Mouse (Mus musculus): ENCODE results near the gene Ap2m1.

Ap2m1 gene

DNA sequence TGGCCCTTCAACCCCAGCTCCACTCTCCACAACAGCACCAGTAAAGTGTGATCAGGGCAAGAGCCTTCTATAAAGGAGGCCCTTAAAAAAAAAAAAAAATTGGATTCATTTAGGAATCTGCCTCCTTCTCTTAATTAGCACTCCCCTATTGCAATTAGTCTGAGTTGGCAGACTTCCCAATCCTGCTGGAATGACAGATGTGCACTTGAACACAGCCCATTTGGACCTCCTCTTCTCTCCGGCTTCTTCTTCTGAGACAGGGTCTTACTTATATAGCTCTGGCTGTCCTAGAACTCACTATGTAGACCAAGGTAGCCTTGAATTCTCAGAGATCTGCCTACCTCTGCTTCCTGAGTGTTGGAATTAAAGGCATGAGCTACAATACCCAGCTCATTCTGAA, 5.9 kb upstream of the Ap2m1 start:
- DNase-seq (ENCODE audit: low read depth, low spot score), result no peak

DNA sequence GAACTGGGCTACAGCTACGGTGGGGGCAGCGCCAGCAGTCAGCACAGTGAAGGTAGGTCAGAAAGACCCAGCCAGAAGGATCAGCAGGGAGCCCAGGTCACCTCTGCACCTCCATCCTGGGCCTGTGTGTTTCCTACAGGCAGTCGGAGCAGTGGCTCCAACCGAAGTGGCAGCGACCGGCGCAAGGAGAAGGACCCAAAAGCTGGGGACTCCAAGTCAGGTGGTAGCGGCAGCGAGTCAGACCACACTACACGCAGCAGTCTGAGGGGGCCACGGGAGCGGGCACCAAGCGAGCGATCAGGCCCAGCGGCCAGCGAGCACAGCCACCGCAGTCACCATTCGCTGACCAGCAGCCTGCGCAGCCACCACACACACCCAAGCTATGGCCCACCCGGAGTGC, 4.3 kb upstream of the Ap2m1 start:
- DNase-seq (ENCODE audit: low read depth, low spot score), result no peak

DNA sequence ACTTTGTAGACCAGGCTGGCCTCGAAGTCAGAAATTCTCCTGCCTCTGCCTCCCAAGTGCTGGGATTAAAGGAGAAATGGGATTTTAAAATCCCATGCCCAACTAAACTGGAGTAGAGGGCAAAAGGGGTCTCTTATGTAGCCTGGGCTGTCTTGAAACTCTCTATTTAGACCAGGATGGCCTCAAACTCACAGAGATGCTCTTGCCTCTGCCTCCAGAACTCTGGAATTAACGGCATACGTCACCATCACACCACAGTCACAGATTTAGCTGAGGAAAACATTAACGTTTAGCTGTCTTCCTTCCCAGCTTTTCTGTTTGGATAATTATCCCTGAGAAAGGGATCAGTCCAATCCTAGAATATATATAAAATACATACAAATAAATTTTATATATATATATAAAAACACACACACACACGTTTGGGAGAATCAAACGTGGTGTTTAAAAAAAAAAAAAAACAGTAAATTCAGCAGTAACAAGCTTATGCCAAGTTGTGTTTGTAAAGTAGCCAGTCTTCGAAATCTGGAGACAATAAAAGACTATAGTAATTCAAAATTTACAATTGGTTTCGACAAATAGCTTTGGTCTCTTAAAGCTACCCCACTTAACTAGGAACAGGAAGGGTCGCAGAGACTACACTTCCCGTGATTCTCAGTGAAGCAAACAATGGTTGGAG, 522 bp upstream of the Ap2m1 start:
- no peak for DNase-seq (ENCODE audit: low read depth, low spot score)

DNA sequence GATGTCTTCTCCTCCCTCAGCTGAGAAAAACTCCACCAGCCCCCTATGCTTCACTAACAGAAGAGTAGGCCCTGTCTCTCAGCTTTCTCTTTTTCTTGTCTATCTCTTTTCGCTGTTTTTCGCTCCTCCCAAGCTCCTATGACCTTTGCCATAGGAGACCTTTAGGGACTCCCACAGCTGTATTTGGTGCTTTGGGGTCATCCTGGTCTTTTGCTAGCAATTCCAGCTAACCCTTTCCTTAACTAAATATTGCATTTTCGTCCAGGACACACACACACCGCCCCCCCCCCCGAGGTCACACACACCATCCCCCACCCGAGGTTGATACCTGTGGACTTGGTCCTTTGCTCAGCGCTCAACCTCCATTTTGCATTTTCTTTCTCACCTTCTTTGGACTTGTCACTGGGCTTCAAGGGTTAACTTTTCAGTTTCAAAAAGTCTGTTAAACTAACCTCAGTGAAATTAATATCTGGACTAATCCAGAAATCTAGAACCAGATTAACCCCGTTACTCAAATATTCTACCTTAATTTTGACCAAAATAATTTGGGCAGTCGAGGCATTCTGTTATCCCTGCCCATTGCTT, 895 bp downstream of the Ap2m1 start:
- DNase-seq (ENCODE audit: low read depth, low spot score), result no peak

DNA sequence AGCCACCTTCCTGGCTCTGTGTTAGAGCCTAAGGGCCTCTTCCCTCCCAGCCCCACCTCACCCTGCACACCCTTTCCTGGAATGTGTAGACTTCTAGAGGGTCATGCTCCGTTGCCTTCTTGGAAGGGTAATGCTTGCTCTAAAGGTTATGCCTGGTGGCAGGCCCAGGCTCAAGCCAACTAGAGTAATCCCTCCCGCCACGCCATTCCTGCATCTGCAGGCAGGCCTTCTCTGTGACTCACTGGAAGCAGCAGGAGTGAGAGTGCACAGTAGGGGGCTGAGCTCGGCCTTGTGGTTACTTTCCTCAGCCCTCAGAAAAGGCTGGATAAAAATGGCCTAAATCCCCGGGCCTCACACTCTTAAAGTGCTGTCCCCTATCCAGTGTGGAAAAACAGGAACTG, 1.8 kb downstream of the Ap2m1 start:
- DNase-seq (ENCODE audit: low read depth, low spot score), result no peak

DNA sequence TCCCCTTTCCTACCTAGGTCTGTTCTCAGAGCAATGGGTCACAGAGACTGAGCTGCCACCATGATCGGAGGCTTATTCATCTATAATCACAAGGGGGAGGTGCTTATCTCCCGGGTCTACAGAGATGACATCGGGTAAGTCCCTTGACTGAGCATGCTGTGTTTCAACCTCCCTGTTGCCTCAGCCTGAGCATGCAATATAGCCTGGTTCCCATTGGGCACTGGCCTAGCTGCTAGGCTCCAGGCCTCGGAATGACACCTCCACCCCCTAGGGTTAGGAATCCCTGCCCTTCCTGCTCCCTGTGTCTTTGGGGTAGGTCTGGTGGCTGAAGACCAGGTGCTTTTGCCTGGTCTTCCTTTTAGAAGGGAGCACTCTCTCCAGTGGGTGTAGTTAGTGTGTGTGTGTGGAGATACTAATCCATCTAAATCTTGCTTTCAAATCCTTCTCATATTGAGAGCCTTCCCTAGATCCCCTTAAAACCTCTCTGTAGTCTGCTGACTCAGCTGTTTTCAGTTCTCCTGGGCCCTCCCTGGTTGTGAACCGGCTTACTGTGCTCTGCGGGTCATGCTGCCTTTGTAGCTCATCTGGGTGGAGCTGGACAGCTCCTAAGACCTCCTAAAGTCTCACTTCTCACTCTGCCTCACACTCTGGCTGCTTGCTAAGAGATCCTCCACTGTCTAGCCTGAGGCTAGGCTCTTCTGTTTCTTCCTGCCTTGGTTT, 2.5 kb downstream of the Ap2m1 start:
- DNase-seq (ENCODE audit: low read depth, low spot score), result no peak

DNA sequence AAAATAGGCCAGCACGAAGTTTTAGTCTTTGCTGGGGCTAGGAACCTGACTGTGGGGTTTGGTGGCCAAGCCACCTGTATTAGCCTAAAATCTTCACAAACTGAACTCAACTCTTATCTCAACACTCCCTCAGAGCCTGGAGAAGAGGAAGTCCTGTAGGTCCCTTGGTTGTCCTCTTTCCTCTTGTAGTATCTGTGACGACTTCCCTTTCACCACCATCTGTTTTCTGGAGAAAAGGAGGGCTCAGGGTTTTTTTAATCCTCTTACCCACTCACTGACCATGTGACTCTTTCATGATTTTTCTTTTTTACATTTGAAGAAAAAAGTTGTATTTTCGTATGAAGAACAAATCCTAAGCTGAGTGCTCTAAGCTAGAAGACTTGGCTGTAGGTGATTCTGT, 4.4 kb downstream of the Ap2m1 start:
- DNase-seq (ENCODE audit: low read depth, low spot score), result no peak

DNA sequence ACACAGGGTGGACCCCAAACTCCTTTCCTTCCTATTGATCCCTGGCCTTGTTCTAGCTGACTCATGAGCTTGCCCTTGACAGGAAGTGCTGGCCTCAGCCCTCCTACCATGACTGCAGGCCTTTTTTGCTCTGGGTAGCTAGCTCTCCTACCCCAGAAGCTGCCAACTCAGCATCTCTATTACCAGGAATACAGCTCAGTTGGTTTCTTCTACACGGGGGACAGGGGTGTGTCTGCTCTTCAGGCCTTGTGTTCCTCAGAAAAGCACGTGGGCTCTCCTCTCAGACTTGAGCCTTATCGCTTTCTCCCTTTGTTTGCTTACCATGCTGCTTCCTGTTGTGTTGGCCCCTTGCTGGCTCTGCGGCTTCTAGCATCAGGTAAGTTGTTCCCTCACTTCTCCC, 5.2 kb downstream of the Ap2m1 start:
- DNase-seq (ENCODE audit: low read depth, low spot score), result no peak

DNA sequence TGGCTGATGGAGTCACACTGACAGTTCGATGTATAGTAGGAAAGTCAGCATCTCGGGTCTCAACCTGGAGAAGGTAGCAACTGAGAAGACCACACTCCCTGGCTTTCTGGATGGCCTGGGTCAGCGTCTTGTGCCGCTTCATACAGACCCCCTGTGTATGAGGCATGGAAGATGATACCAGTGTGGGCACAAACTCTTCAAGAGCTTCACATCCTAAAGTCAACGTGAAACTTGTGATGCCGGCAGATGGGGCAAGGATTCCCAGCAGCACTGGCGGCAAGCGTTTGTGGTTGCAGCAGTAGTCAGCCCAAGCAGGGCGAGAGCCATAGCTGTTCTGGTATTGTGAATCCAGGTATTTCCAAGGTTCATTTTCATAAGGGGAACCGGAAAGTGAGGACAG, 10.4 kb downstream of the Ap2m1 start:
- DNase-seq (ENCODE audit: low read depth, low spot score), result no peak

DNA sequence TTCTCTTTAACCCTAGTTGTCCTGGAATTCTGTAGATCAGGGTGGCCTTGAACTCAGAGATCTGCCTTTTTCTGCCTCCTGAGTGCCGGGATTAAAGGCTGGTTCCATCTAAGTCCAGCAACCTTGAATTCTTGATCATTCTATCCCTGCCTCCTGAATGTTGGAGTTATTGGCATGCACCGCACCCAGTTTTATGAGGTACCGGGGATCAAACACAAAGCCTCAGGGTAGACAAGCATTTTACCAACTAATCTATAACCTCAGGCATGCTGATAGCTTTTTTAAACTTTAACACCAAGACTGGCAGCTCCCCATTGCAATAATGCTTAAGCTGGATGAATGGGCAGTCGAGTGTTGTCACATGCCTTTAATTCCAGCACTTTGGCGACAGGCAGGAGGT, 12.1 kb downstream of the Ap2m1 start:
- DNase-seq (ENCODE audit: low read depth, low spot score), result no peak

DNA sequence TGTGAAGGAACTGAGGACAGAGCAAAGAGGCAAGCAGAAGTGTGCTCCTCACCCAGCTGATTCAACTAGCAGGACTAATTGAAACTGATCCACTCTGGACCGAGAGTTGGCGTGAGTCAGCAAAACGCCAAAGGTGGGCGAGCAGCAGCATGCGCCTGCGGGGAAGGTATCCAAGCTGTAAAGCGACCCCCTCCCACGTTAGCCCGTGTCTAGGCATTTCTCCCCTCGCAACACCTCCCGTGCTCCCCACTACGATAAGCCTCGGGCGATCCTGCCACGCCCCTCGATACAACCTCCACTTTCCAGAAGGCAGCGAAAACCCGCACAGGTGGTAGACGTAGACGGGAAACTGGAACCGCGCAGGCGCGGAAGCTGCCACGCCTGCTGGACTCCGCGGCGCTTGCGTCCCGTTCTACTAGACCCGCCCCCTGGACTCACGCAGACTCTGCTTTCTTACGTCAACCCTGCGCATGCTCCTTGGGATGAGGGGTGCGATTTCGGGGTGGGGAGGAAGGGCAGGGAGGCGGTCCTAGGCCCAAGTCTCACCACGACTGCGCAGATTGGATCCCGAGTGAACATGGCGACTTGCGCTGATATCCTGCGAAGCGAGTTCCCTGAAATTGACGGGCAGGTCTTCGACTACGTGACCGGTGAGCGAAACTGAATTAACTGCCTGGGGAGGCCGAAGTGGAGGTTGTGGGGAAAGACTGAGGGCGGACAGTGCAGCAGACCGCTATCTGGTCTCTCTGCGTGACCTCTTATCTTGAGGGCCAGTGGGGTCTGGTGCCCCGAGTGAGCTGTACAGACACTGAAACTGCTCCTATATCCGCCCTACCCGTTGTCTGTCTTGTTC, 13.0 kb downstream of the Ap2m1 start, which contains the start of gene Abcf3:
Abcf3 (plus strand) TSS at position 482 of the 853 bp plus-strand sequence.
- DNase-seq (ENCODE audit: low read depth, low spot score), result peak; percentile 99

DNA sequence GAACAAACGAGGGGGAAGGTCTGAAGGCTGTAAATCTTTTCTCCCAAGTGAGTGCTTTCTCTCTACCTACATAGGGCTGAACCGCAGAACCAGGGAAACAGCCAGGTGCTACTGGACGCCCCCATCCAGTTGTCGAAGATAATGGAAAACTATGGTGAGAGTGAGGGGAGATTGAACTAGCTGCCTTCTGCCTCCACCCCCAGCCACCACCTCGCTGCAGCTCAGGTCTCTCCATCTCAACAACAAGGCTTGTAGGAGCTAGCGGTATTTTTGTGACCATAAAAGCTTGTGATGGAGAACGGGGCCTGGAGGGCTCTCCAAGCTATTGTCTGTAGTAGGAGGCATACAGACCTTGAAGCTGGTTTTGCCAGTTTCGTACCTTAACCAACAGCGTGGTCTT, 13.9 kb downstream of the Ap2m1 start:
- DNase-seq (ENCODE audit: low read depth, low spot score), result no peak

DNA sequence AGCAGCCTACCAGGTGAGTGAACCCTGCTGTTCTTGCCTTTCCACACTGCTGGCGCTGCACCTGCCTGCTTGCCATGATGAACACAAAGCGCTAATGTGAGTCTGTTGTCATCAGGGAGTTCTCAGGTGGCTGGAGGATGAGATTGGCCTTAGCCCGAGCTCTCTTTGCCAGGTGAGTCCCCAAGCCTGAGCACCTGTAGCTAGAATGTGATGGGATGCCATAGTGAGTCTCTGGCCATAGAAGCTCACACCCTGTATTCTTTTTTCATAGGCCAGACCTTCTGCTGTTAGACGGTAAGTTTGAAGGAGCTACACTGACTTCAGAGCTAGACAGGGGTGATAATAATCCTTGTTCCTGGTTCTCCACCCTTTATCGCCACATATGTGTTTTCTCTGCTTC, 16.4 kb downstream of the Ap2m1 start:
- DNase-seq (ENCODE audit: low read depth, low spot score), result no peak

DNA sequence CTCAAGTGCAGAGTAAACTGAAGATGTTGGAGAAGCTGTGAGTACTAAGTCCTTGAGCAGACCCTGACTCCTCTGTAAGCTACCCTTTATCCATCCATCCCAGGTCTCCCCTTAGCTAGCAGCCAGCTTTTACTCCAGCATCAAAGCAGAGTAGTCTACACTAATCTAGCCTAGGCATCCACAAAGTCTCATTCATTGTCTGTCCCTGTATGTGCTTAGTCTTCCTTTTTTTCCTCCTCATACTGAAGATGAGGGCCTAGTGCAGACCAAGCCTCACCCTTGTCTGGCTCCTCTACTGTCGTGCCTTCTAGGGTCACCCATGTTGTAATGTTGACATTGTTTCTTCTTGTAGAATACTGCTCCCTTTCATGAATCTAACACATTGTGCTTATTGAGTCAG, 17.3 kb downstream of the Ap2m1 start:
- no peak for DNase-seq (ENCODE audit: low read depth, low spot score)

DNA sequence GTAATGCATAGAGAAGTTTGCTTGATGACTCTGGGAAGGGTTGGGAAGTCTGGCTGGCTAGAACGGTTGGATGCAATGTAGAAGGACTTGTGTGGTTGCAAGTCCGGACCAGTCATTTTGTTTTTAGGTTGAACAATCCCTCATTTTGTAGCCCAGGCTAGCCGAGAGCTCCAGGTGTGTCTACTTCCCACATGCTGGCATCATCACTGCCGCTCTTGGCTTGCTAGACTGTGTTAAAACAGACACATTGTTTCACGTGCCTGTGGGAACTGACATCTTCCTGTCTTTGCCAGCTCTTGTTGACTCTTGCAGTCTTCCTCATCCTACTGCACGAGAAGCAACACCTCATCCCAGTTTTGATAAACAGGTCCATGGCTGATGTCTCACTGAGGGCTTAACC, 19.7 kb downstream of the Ap2m1 start:
- DNase-seq (ENCODE audit: low read depth, low spot score), result no peak

DNA sequence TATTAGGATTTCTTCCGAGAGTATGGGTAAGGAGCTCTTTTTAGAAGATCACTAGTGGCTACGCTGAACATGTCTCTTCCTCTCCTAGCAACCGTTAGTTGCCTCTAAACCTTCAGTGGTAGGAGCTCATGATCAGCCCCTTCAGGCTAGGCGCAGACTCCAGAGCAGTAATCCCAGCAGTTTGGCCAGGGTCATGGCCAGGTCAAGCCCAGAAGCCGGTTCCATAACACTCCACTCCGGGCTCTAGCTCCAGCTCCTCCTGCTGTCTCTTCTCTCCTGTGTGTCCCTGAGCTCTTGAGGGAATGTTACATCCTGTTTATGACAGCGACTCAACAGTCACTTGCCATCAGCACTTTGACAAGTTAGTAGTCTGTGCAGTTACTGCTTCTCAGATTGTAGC, 22.1 kb downstream of the Ap2m1 start:
- DNase-seq (ENCODE audit: low read depth, low spot score), result no peak

DNA sequence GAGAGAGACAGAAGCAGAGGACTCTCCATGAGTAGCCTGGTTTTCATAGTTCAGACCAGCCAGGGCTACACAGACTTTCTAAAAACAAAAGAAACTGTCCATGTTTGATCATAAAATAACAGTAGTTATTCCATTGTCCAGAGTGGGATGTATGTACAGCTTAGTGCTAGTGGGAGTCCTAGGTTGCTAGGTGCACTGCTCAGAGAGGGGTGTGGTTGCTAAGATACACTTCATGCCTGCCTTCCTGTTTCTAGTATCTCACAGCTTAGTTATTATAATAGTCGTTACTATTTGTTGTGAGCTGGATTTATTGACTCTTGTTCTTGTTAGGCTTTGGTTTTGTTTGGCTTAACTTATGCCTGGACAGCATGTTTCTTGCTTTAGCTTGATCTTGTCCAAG, 29.8 kb downstream of the Ap2m1 start:
- DNase-seq (ENCODE audit: low read depth, low spot score), result no peak

DNA sequence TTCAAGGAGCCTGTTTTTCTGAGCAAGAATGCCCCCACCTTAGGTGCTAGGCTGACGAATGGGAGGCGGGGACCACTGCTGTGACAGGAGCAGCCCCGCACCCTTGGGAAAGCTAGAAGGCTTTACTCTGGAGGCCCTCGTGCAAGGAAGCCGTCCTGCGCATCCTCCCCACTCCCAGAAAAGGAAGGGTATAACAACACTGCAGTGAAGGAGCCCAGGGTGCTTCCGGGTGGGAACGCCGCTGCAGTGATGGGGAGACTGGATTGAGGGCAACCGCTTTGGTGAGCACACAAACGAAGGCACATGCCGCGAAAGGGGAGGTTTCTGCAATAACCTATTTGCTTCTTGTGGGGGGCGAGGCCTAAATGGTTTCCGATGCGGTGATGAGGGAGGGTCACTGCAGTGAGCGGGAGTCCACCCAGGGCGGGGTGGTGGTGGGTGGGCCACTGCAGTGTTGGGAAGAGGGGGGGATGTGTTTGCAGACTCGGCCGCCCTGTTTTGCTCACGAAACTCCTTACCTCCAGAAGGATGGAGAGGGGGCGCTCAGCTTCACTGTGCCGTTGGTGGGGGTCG, 54.2 kb downstream of the Ap2m1 start, which contains the start of gene Vwa5b2:
Vwa5b2 (plus strand) TSS at position 106 of the 573 bp plus-strand sequence.
- DNase-seq (ENCODE audit: low read depth, low spot score), result no peak

DNA sequence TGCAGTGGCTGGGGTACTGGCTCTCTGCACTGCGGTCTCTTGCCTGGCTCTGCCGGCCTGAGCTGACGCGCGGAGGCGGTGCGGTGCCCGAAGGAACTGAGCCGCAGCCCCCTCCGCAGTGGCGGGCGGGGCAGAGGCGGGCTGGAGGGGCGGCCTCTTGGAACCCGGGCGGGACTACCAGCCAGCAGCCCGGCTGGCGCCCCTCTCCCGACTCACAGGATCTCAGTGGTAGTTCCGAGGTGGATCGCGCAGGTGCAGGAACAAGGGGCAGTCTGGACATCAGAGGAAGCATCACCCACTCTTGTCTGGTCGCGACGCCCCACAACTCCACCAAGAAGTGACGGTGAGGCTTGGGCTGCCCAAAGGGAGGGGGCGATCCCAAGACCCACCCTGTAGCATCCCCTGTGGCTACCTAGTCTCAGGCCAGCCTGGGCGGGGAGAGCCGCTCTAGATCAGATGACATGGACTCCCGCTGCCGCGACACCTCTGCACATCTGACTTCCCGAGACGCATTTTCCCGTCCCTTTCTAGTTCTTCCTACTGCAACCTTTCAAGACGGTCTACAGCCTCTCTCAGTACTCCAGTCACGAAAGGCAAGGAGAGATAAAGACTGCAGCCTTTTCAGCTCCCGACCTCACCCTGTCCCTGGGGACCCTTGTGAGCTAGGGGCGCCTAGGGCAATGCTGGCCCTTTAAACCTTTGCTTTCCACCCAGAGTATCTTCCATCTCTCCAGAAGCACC, 54.8 kb downstream of the Ap2m1 start:
- DNase-seq (ENCODE audit: low read depth, low spot score), result no peak

DNA sequence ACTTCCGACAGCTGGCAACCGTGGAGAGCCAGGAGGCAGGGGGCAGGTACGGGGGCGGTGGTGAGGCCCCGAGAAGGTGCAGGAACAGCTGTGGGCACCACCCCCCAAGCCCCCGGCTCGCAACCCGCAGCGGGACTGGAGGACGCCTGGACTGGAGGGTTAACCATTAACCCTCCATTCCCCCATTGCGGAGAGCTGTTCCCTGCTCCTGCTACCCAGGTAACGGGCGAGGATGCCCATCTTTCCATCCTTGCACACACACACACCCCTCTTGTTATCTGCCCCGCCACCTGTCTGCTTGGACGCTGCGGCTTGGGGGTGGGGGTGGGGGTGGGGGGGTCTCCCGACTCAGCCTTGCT, 55.4 kb downstream of the Ap2m1 start:
- DNase-seq (ENCODE audit: low read depth, low spot score), result no peak

DNA sequence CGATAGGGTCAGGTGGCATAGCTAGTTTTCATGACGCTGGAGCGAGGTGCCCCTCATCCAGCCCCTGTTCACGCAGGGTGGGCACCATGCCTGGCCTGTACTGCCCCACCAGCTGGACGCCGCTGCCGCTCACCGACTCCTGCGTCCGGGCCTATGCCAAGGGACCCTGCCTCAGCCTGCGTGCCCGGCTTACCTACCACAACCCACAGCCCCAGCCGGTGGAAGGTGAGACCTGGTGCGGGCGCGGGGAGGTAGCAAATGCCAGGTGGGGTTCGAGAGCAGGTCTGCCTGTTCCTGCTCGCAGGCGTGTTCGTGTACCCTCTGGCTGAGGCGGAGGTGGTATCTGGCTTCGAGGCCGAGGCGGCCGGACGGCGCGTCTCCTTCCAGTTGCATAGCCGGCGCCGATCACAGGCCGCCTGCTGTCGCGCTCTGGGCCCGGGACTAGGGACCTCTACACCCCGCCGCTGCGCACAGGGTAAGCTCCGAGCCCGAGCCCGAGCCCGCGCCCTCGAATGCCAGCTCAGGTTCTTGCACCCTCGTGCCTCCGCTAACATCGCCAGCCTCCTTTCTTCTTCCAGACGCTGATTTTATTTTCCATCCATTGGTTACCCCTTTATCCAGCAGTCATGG, 55.9 kb downstream of the Ap2m1 start:
- no peak for DNase-seq (ENCODE audit: low read depth, low spot score)
